Mouse (Mus musculus) brain, embryonic 14.5 days (tissue): ENCODE measurements around the gene Col24a1.

ENCODE experiments used
- CTCF ChIP-seq: fragments of 200-500 bp; IDR thresholded peaks from 2 replicates; pipeline ENCODE4 v1.5.1; 2012; ENCODE audit warnings: inconsistent platforms, mild to moderate bottlenecking, moderate library complexity, borderline replicate concordance; ENCODE audit not compliant: insufficient read depth, insufficient read length; ENCODE audit errors: extremely low read depth
- POLR2A ChIP-seq: fragments of 200-500 bp; IDR thresholded peaks from 2 replicates; pipeline ENCODE4 v1.6.1; 2012; ENCODE audit warnings: mild to moderate bottlenecking, inconsistent platforms, borderline replicate concordance; ENCODE audit not compliant: poor library complexity, insufficient read depth, insufficient read length, severe bottlenecking; ENCODE audit errors: extremely low read depth

- TF ChIP-seq CTCF (no peak), POLR2A (no peak)
These were observed 75.0 kb downstream of the Col24a1 start for GRCm38 (mm10) chr3:145367176-145367717.
